Mouse (Mus musculus): ENCODE measurements at regions not wholly inside any gene's neighbourhood (a gene's known extent, or its start where the extent isn't known, plus 50 kb on each side); places are given as distances from the start of the nearest gene placed in this dataset.

DNA sequence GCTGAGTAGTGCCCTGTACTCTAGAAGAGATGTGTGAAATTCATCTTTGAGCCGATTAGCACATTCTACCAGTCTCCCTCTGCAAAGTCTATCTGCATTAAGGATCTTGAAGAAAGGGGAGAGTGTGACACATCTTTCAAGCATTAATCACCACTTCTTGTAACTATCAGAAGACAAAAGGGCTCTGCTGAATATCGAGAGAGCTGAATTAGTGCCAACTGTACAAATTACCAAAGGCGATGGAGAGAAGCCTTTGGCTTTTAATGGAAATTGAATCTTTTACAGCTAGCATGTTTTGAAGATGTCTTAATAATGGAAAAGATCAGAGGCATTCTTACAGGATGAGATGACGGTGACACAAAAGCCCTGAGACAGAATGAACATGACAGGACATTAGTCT is 97.2 kb upstream of the Pam start:
- no peak for DNase-seq

DNA sequence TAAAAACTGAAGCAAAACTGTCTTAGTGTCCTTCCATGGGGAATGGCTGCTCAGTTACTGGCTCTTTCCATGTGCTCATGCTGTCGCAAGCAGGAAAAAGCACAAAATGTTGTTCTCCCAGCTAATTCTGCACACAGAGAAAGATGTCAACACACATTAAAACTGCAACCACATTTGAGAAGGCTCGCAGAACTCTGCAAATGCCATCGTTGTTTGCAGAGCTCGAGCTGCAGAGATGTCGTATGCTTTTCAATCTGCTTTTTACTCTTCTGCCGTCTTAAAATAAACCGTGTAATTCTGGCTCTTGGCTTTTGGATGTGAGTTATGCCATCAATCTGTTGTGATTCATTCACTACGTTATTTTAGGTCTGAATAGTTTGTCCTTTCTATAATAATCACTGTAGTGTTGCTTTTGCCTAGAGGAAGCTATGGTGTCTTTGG is 96.6 kb upstream of the Pam start:
- DNase-seq: no peak

DNA sequence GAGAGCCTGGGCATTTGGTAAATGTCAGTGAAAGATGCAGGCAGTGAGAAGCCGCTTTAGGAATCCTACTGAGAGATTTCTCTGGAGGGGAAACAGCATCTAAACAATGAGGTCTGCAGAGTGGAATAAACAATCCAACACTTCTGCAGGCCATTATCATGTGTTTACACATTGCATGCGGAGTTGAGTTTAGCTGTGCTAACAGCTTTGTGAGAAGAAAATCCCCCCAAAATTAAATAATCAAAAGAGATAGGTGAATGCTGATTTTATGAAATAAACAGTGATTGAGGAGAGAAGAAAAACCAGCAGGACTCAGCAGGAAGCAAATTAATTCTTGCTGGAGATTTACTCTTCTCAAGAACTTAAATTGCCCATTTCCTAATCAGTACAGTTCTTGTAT is 95.9 kb upstream of the Pam start:
- DNase-seq: no peak

DNA sequence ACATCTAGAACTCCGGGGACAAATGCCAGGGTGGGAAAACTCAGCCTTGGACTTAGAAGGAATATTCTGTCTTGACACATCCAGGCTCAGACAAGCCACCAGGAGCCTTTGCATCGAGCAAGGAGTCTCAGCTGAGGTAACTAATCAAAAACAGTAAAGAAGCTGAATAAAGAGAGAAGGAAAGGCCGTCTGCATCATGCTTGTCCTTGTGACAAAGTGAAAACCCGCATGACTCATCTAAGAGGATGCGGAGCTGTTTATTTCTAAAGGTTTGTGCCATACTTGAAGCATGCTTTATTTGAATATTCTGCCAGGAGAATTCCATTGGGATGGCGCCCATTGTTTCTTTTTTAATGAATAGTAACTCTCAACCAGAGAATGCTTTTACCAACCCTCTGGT is 95.3 kb upstream of the Pam start:
- DNase-seq: no peak

DNA sequence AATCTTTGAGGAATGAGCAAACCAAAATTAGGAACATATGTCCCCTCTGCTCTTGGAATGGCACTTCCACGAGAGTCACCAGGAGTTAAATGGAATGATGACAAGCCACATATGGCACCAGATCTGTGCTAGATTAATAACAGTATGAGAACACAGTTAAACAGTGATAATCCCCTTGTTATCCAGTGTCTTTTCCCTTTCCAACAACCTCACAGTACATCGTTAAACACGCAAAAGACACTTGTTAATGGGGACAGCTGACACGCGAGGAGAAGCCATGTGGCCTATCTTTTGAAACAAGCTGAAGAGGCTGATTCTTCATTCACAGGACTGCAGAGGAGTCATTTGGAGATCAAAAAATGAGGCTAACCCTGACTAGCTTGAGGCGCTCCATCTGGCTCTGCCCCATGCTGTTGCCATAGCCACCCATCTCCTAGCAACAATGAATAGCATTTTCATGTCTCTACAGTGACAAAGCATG is 94.6 kb upstream of the Pam start:
- no peak for DNase-seq

GRCm38 (mm10) chr1:98180372-98180771 is 84.9 kb upstream of the Pam start:
- no peak for DNase-seq

- DNase-seq: peak; percentile 39
Observed at GRCm38 (mm10) chr1:98179030-98179429, 83.6 kb upstream of the Pam start.

DNA sequence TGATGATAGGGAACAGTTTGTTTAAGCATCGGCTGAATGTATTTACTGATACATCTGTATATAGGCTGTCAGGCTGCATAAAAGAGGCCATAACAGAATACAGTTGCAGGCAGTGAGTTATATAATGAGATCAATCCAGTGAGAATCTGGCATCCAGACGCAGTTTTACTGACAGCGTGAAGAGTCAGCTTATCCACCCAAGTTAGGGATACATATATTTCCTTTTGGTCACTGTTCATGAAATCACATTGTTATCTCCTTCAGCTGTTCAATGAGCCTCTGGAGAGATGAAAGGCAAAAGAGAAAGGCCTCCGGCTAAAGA is 79.3 kb upstream of the Pam start:
- no peak for DNase-seq

DNA sequence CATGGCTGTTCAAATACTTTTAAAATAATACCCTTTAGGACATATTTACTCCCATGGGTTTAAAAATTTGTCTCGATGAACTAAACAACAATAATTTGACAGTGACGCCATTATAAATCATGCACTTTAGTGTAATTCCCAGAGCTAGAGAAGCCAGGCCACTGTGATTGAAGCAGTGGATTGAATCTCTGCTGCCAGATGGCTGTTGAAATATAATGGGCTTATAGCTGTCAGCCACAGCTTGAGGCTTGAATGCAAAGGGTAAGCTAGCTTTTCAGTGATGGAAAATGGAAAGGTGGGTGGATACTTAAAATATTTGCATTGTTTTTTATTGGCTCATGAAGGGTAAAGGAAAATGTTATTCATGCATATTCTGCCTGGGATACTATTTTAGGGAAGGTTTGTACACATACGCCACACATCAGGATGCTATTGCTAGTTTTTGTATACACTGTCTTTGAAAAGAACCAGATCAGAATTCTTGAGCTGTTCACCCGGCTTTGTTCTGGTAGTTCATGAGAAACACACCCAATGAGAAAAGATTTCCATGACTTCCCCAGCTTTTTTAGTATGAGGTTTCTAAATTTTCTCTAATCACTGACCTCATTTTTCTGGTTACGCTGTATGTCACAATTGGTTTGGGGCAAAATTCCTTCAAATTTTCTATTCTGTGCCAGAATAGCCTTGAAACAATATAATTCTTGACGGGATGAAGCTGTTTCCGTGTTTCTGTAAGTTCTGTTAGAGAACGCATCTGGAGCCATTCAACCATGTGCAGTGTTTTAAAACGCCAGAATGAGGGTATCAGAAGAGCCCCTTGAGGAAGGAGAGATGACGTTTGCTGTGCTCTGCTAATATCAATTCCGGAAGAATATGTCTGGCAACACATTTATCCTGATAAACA is 78.7 kb upstream of the Pam start:
- no peak for DNase-seq

DNA sequence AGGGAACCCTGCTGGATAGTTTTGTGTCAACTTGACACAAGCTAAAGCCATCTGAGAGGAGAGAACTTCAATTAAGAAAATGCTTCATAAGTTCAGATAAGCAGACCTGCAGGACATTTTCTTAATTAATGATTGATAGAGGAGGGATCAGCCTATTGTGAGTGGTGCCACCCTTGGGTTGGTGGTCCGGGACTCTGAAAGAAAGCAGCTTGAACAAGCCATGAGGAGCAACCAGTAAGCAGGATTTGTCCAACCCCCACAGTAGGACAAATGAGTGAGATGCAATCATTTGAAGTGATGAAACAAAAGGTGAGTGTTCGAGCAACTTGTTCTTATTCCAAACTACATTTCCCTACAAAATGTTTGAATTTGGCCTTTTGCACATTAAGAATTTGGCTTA is 78.0 kb upstream of the Pam start:
- no peak for DNase-seq

- no peak for DNase-seq
Observed at GRCm38 (mm10) chr1:98171291-98171690, 75.8 kb upstream of the Pam start.

- no peak for DNase-seq
Observed at GRCm38 (mm10) chr1:98169352-98169751, 73.9 kb upstream of the Pam start.

GRCm38 (mm10) chr1:98167800-98168199 is 72.4 kb upstream of the Pam start:
- DNase-seq: no peak

DNA sequence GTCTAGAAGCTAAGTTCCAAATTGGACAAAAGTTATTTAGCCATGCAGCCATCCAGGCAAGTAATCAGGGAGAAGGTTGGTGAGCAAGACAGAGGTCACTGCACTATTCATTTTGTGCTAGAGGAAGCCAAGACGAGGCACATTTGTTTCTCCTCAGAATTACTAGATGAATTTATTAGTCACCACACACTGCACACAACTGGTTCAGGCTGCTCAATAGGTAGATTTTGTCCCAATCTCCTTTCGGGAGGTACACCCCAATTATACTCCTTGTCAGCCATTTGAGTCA is 67.1 kb upstream of the Pam start:
- DNase-seq: no peak

DNA sequence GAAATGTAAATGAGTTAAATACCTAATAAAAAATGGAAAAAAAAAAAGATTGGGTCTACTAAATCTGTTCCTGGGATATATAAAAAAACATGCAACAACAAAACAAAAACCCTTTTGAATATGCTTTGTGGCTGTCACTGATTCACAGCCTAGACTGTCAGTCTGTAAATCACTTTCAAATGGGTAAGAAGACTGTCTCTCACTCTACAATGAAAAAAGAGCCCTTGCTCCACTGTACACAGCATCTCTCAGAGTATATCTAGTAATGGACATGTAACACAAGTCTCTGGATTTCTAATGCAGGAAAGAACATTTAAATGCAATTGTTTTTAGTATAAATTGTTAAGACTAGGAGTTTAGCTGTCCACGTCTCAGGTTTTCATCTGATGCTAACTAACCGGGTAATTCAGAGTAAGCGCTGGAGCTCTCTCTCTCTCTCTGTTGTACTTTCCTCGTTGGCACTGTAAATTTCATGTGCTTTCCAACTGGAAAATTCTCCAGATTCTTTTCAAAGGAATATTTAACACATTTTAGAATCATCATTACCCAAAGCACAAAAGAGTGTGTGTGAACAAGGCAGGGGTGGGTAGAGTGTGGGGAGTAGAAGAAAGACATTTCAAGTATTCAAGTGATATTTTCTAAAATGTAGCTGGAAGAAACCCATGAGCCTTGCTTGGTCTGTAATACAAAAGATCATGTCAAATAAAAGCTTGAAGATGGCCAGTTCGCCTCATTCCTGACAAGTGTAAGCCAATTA is 66.6 kb upstream of the Pam start:
- no peak for DNase-seq

DNA sequence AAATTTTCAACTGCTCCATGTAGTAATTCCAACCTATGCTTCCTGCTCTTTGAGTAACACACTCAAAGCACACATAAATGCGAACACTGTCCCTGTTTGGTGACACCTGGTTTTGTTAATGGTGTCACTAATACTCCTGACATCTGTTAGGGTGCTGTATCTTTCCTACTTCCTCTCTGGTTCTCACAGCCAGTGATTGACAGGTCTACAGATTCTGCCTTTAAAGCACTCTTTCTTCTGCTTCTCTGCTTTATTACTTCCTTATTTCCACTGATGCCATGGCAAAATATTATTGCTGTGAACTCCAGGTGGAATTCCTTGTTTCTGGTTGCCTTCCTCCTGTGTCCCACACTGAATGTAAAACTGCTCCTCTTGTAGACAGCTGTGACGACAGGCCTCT is 63.5 kb upstream of the Pam start:
- no peak for DNase-seq

DNA sequence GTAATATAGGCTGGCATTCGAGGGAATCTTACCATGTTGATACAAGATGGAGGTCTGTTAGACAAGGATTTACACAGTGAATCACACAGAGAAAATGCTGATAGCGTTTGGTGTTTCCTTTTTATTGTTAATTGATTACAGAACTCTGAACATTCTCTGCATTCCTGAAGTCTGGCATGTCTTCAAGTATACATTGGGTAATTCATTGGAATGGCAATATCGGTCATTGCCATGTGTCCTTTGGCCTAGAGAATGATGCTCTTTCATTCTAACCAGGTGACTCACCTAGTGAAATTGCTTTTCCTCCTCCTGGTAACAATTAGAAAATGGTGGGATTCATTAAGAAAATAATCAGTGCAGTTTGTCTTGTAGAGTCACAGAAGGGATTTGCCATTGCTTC is 51.9 kb upstream of the Pam start:
- no peak for DNase-seq

Data from liver (tissue).